Mouse (Mus musculus): ENCODE data around the gene Acot4. TPM values are rescaled to one million over a fixed set of nuclear protein-coding genes. Genes with fewer than 3 reads are reported as not detected.
"Not testable (repeated sequence)": the region's sequence is repeated elsewhere in the genome, so short reads cannot be mapped to it uniquely, and the experiment has no call there.

Acot4 gene
- polyA plus RNA-seq, 2 experiments: 5.0 to 8.4 TPM

GRCm38 (mm10) chr12:84032854-84033253 lies 5.3 kb upstream of the Acot4 start:
- WGBS (ENCODE audit: insufficient replicate concordance): 51% methylated on average over 4 of the region's 4 CpGs
- ATAC-seq (ENCODE audit: insufficient read depth) (peak; percentile 26; the same call in 1 of the 2 replicates), DNase-seq (ENCODE audit: low read depth in 3 of 3, low spot score in 3 of 3) (no peak)
- Histone ChIP-seq H3K9ac (replicated peaks) (no peak overlapping the region), H3K36me3 (replicated peaks; ENCODE audit: control insufficient read depth, insufficient read depth, low read depth) (no peaks in the 10 kb centered on the region), H3K4me1 (replicated peaks; ENCODE audit: control insufficient read depth in 2 of 2, insufficient read depth in 2 of 2, low read length in 1 of 2) (peaks cover 0 to 3% of the 10 kb centered on the region in 2 experiments; a peak in 2 of 4 replicates), H3K9me3 (ENCODE audit: control insufficient read depth, low read length) (no peaks in the 10 kb centered on the region), H3K27me3 (ENCODE audit: control insufficient read depth, insufficient read depth, low read length) (peaks cover 2% of the 10 kb centered on the region), H3K4me2 (ENCODE audit: low read depth) (no peak overlapping the region), H3K27ac (no peak overlapping the region), H3K4me3 (ENCODE audit: insufficient read depth in 1 of 2, low read depth in 2 of 2, low read length in 2 of 2) (no peak overlapping the region)
- TF ChIP-seq EP300 (IDR thresholded peaks at IDR 0.05; ENCODE audit: low read depth) (no peak), CTCF (IDR thresholded peaks at IDR 0.05; ENCODE audit: low read depth) (no peak)

- not testable (repeated sequence) for DNase-seq (ENCODE audit: low read depth in 3 of 3, low spot score in 3 of 3); H3K27ac ChIP-seq; ATAC-seq (ENCODE audit: insufficient read depth); H3K4me2 ChIP-seq (ENCODE audit: low read depth); H3K4me1 ChIP-seq (replicated peaks; ENCODE audit: control insufficient read depth in 2 of 2, insufficient read depth in 2 of 2, low read length in 1 of 2); H3K27me3 ChIP-seq (ENCODE audit: control insufficient read depth, insufficient read depth, low read length); H3K4me3 ChIP-seq (ENCODE audit: insufficient read depth in 1 of 2, low read depth in 2 of 2, low read length in 2 of 2); H3K9me3 ChIP-seq (ENCODE audit: control insufficient read depth, low read length); H3K9ac ChIP-seq (replicated peaks); H3K36me3 ChIP-seq (replicated peaks; ENCODE audit: control insufficient read depth, insufficient read depth, low read depth)
- WGBS (ENCODE audit: insufficient replicate concordance): 34% methylated on average over 2 of the region's 2 CpGs
Measured at GRCm38 (mm10) chr12:84033302-84033701, 4.9 kb upstream of the Acot4 start.

GRCm38 (mm10) chr12:84034108-84034507 lies 4.1 kb upstream of the Acot4 start:
- ATAC-seq (ENCODE audit: insufficient read depth): no peak
- Histone ChIP-seq H3K4me2 (ENCODE audit: low read depth) (no peak overlapping the region), H3K9me3 (ENCODE audit: control insufficient read depth, low read length) (no peaks in the 10 kb centered on the region), H3K27ac (no peak overlapping the region), H3K36me3 (replicated peaks; ENCODE audit: control insufficient read depth, insufficient read depth, low read depth) (no peaks in the 10 kb centered on the region), H3K4me1 (replicated peaks; ENCODE audit: control insufficient read depth in 2 of 2, insufficient read depth in 2 of 2, low read length in 1 of 2) (peaks cover 0 to 3% of the 10 kb centered on the region in 2 experiments; a peak in 2 of 4 replicates), H3K27me3 (ENCODE audit: control insufficient read depth, insufficient read depth, low read length) (peaks cover 7% of the 10 kb centered on the region), H3K9ac (replicated peaks) (no peak overlapping the region), H3K4me3 (ENCODE audit: insufficient read depth in 1 of 2, low read depth in 2 of 2, low read length in 2 of 2) (no peak overlapping the region)
- 12% methylated on average over 4 of the region's 4 CpGs for WGBS (ENCODE audit: insufficient replicate concordance)
- no peak for TF ChIP-seq CTCF (IDR thresholded peaks at IDR 0.05; ENCODE audit: low read depth)
- TF ChIP-seq EP300 (IDR thresholded peaks at IDR 0.05; ENCODE audit: low read depth): no peak
- DNase-seq (ENCODE audit: low read depth in 3 of 3, low spot score in 3 of 3): no peak

GRCm38 (mm10) chr12:84038691-84039111 lies 522 bp downstream of the Acot4 start, which contains the start of gene Gm49366:
TSS of gene Gm49366 (plus strand) at chr12:84038935.
- H3K36me3 ChIP-seq (replicated peaks; ENCODE audit: control insufficient read depth, insufficient read depth, low read depth); H3K9ac ChIP-seq (replicated peaks); H3K27me3 ChIP-seq (ENCODE audit: control insufficient read depth, insufficient read depth, low read length); DNase-seq (ENCODE audit: low read depth in 3 of 3, low spot score in 3 of 3); H3K27ac ChIP-seq; H3K9me3 ChIP-seq (ENCODE audit: control insufficient read depth, low read length); H3K4me1 ChIP-seq (replicated peaks; ENCODE audit: control insufficient read depth in 2 of 2, insufficient read depth in 2 of 2, low read length in 1 of 2): not testable (repeated sequence)
- H3K4me2 ChIP-seq (ENCODE audit: low read depth): peak within 1 kb of the TSS; percentile 47
- peak within 1 kb of the TSS; percentile 40 to 58 for H3K4me3 ChIP-seq (ENCODE audit: insufficient read depth in 1 of 2, low read depth in 2 of 2, low read length in 2 of 2)
- ATAC-seq (ENCODE audit: insufficient read depth): peak; percentile 63; the same call in 1 of the 2 replicates
- WGBS (ENCODE audit: insufficient replicate concordance): 4% methylated on average over 38 of the region's 39 CpGs

- ATAC-seq (ENCODE audit: insufficient read depth) (peak; percentile 55; the same call in 1 of the 2 replicates), DNase-seq (ENCODE audit: low read depth in 3 of 3, low spot score in 3 of 3) (no peak)
- H3K4me1 ChIP-seq (replicated peaks; ENCODE audit: control insufficient read depth in 2 of 2, insufficient read depth in 2 of 2, low read length in 1 of 2): peaks cover 0 to 2% of the 10 kb centered on the region in 2 experiments; a peak in 1 of 4 replicates
- H3K27ac ChIP-seq: no peak overlapping the region
- H3K9me3 ChIP-seq (ENCODE audit: control insufficient read depth, low read length): no peaks in the 10 kb centered on the region
- TF ChIP-seq CTCF (IDR thresholded peaks at IDR 0.05; ENCODE audit: low read depth) (no peak), EP300 (IDR thresholded peaks at IDR 0.05; ENCODE audit: low read depth) (no peak)
- no peak overlapping the region for H3K9ac ChIP-seq (replicated peaks)
- WGBS (ENCODE audit: insufficient replicate concordance): 58% methylated on average over 5 of the region's 5 CpGs
- H3K4me3 ChIP-seq (ENCODE audit: insufficient read depth in 1 of 2, low read depth in 2 of 2, low read length in 2 of 2): no peak overlapping the region
- no peak overlapping the region for H3K4me2 ChIP-seq (ENCODE audit: low read depth)
- no peaks in the 10 kb centered on the region for H3K36me3 ChIP-seq (replicated peaks; ENCODE audit: control insufficient read depth, insufficient read depth, low read depth)
- peaks cover 7% of the 10 kb centered on the region for H3K27me3 ChIP-seq (ENCODE audit: control insufficient read depth, insufficient read depth, low read length)
Measured at GRCm38 (mm10) chr12:84042248-84042647, 4.1 kb downstream of the Acot4 start.
